Mouse (Mus musculus) ovary, postnatal 10 days (tissue): Measurements from ENCODE around the gene Rangap1.

Source experiments
- DNase-seq: peaks from one replicate; pipeline ENCODE4 v3.0.0; 2022; ENCODE audit warnings: low spot score

Gene Rangap1

DNA sequence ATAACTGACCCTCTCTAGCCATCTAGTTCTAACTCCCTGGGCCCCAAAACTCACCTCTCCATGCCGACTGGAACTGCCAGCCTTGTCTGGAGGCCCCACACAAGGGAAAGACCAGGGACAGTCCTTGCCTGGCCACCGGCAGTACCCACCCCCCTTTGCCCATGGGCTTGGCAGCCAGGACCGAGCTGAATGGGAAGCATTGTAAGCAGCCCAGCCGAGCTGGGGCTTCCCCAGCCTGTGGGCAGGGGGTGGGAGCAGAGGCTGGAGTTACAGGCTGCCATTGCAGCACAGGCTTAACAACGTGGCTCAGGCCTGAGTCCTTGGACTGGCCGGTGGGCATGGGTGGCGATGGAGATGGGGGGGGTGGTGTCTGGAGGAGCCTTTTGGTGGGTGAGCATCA lies 48.2 kb downstream of the Rangap1 start, which contains the start of gene Chadl:
Gene Chadl (minus strand): TSS at position 113 of the 400 bp plus-strand sequence.
- no peak for DNase-seq

DNA sequence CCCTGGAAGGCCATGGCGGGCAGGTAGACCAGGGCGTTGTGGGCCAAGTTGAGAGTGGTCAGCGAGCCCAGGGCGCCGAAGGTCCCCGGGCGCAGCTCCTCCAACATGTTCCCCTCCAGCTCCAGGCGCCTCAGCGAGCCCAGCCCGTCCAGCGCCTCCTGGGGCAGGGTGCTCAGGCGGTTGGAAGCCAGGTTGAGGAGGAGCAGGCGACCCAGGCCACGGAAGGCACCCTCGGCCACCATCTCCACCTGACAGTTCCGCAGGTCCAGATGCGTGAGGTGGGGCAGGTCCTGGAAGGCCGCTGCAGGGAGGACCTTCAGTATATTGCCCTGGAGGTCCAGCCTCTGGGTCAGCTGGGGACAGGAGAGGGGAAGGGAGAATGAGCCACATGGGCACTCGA lies 50.4 kb downstream of the Rangap1 start:
- no peak for DNase-seq

GRCm38 (mm10) chr15:81693967-81694881 lies 51.1 kb downstream of the Rangap1 start:
- DNase-seq = peak; percentile 60

DNA sequence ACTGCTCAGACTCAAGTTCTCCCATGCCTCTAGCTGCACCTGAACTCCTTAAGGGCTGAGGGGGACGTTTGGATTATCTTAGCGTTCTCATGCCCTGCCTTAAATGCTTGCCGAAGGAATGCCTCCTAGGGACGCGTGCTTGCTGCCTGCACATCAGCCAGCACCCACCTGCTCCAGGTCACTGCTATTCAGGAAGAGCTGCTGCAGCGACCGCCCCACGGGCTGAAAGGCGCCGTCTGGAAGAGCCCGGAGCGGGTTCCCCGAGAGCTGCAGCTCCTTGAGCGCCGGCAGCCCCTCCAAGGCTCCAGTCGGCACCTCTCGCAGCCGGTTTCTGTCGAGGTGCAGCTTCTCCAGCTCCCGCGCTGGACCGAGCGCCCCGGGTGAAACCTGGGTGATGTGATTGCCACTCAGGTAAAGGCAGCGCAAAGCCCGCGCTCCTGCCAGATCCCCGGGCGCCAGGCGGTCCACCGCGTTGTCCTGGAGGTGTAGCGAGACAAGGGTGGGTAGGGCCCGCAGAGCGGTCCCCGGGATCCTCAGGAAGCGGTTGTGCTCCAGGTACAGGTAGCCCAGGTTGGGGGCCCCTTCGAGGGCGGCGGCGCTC lies 51.9 kb downstream of the Rangap1 start:
- DNase-seq = no peak

GRCm38 (mm10) chr15:81680301-81680805 lies 65.0 kb downstream of the Rangap1 start:
- no peak for DNase-seq

DNA sequence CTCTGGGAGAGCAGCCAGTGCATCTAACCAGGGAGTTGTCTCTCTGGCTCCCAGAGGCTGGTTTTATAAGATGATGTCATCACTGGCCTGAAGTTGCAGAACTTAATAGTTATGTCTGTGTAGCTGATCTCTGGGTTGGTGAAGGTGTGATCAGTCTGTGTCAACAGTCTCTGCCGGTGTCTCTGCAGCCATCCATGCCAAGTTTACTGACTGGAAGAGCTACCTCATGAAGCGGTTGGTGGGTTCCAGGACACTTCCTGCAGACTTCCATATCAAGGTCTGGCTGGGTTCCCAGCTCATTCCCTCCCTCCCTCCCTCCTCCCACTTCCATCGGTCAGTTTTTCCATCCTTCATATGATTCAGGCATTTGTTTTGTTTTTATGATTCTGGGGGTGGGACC lies 68.7 kb downstream of the Rangap1 start:
- no peak for DNase-seq

- no peak for DNase-seq
These were observed 75.1 kb downstream of the Rangap1 start for GRCm38 (mm10) chr15:81670231-81670640.

DNA sequence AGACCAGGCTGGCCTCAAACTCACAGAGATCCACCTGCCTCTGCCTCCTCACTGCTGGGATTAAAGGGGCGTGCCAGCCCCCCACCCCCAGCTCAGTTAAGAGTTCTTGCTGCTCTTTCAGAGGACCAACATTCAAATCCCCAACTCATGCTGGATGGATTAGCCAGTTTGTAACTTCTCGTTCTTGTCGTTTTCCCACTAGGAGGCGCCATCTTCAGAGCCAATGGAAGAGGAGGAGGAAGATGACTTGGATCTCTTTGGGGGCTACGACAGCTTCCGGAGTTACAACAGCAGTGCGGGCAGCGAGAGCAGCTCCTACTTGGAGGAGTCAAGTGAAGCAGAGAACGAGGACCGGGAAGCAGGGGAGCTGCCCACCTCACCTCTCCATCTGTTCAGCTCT lies 78.4 kb downstream of the Rangap1 start:
- DNase-seq = no peak

DNA sequence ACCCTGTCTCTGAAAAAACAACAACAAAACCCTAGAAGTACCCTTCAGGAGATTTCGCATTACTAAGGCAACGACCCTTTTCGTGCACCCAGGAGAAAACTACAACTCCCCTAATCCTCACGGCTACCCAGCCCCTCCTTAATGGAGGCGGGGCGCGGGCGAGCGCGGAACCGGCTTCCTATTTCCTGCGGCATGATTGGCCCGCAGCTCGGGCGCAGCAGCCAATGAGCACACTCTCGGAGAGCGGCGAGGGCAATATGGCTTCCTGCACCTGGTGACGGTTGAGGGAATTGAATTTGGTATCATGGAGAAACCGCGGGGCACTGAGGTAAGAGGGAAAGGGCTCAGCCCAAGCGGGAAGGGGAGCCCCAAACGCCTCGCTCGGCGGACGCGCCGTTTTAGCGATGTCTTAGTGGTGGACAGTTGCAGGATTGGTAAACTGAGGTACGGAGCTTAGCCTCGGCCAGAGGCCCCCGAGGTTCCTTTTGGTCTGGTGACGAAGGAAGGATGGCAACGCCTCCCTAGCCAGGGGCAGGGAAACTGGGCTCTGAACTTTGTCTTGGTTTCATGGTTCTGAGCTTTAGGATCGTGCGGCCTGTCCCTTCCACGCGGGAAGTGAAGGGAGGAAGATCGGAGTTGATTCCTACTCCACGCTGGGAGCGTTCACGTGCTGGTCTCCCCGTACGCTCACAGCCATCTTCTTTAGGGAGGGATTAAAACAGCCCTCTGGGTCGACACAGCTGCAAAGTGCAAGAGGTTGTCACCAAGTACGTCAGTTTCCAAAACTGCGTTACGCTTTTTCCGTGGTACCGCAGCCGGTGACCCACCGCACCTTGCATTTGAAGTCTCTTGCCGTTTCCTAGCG lies 81.4 kb downstream of the Rangap1 start, which contains the start of gene L3mbtl2:
Gene L3mbtl2 (plus strand): TSS at position 193 of the 865 bp plus-strand sequence.
- peak; percentile 62 for DNase-seq

GRCm38 (mm10) chr15:81663281-81663680 lies 82.0 kb downstream of the Rangap1 start:
- DNase-seq = no peak

GRCm38 (mm10) chr15:81661701-81662100 lies 83.6 kb downstream of the Rangap1 start:
- DNase-seq = no peak
